Mouse (Mus musculus) right cerebral cortex, adult 18-20 months (tissue): ENCODE data around the gene Tnik.

Source experiments
- DNase-seq: peaks from one replicate; pipeline ENCODE4 v3.0.0; 2022; ENCODE audit warnings: mixed read lengths

Gene Tnik

DNA sequence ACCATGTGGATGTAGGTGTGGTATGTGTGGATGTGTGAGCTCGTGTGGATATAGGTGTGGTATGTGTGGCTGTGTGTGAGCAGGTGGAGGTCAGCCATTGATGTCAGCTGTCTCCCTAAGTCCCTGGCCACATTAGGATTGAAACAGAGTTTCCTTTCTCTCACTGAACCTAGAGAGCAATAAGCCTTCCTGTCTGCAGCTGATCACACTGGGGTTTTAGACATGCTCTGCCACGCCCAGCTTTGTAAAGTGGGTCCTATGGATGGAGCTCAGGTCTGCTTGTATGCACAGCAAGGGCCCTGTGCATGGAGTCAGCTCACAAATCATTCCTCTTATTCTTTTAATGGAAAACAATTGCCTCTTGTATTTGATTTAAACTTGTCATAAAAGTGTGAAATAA is 95.4 kb downstream of the Tnik start:
- DNase-seq: no peak

DNA sequence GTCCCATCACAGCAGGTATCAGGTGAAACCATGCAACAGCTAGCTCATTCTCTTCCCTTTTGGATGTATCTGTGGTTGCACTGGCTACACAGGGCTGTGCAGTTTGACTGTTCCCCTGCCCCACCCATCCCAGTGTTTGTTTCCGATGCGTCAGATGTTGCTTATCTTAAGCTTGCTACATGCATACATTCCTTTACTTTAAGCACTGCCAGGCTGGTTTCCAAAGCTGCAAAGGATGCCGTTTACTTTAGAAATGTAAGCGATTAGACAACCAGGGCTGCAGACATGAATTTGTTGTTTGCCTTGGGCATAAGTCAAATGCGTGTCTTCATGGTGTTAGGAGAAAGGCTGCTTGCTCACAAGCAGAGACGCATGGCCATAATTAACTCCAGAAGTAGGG is 96.1 kb downstream of the Tnik start:
- no peak for DNase-seq

DNA sequence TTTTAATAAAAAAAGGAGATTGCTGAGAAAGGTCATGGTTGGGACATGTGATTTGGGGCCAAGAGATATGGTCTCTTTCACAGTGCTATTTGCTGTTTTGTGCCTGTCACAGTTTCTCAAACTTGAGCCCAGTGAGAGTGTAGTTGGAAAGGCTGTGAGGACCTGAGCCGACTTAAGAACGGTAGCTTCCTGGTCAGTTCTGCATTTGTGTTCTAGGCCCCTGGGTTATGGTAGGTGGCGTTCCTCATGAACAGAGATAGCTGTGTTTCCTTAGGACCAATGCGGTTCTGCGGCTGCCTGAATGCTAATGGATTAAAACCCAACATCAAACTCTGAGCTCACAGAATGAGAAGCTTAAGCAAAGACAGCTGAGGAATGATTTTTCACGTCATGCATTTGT is 98.0 kb downstream of the Tnik start:
- DNase-seq: no peak

DNA sequence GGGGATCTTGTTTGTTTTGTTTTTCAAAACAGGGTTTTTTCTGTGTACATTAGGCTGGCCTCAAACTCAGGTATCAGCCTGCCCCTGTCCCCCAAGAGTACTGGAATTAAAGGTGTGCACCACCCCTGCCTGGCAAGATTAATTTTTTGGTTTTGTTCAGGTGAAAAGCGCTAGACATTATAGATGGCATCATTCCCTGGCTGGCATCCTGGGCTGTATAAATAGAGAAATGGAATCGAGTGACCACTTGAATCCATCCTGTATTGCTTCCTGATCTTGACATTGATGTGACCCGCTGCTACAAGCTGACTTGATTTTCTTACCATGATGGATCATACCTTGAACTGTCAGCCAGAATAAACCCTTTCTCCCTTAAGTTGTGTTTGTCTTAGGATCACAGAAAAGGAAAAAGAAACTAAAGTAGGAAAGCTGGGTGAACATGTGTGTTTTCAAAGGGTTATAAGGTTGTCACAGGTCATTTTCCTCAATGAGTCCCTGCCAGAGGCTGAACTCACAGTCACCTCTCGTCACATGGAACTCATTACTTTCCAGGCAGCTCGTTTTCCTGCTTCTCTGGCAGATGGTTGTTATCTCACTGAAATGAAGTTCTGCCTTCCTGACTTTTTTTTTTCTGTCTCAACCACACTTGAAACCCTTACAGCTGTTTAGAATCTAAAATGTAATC is 100.6 kb downstream of the Tnik start:
- DNase-seq: no peak

DNA sequence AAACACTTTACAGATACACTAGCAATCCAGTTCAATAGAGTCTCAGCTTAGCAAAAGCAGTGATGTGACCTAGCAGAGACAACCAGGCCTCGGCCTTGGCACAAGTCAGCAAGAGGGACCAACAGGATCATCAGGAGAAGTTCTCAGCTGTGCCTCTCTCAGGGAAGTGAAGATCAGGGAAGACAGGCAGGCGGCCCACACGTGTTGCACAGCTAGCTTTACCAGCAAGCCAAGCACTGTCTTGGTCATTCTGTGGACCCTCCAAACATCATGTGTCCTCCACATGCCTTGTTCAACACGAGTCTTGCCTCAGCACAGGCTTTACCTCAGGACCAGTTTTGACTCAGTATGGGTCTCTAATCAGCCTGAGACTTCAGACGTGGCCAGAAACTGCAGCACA is 105.7 kb downstream of the Tnik start:
- no peak for DNase-seq

DNA sequence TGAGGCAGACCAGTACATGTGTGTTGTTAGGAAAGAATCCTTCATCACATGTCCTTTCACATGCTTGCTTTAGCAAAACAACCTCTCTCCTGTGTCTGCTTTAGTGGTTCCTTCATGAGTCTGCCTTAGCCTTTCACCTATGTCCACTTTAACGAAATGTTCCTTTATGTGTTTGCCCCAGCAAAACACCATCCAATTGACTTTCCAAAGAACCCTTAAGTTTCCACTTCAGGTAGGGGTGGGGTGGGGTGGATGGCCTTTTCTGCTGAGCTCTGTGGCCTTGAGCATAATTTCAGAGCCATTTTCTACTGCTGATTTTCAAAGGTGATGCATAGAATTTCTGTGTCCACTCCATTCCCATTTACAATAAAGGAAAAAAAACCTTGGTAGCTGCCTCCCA is 106.3 kb downstream of the Tnik start:
- DNase-seq: no peak

DNA sequence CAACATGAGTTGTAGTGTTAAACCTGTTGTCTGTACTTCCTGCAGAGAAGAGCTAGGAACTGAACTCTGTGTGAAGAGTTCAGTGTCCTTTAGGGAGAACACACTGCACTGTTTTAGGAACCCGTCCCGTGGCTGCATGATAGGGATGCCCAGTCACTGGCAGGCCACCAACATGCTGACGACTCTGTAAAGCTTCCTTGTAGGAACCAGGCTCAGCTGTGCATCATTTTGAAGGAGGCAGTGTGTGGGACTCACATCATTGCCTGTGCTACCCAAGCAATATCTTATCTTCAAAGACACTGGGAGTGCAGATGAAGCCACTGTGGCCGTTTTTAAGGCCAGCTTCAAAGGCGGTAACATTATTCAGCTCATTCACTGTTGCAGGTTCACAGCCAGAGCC is 106.7 kb downstream of the Tnik start:
- peak; percentile 41 for DNase-seq

DNA sequence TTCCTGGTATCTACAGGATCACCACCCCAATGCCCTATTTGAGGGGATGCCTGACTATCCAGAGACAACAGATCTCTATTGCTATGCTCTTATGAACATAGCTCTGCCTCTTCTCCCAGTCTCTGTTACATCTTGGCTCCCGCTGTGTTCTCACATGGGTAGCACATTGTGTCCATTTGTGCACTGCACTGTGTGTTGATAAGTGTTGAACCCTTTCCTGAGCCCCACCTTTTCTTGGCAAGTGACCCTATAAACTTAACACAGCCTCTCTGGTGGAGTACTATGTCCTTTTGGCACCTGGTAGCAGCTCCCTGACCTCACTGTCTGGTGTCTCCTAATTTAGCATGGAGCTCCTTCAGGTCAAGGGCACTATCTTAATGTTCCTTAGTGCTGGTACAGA is 108.6 kb downstream of the Tnik start:
- no peak for DNase-seq

DNA sequence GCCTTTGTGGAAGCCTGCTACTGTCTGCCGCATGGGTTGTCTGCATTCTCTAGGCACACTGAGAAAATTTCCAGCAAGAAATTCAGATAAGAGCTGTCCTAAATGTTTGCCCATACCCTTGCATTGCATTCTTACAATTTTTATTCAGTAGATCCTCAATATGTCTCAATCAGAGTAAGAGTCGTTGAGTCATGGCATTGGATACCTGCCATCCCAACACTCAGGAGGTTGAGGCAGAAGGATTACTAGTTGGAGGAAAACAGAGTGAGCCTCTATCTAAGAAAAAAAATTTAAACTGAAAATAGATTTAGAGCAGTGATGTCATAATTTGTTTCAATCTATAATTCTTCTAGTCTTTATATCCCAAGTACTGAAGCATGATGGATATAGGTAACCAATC is 109.4 kb downstream of the Tnik start:
- no peak for DNase-seq

DNA sequence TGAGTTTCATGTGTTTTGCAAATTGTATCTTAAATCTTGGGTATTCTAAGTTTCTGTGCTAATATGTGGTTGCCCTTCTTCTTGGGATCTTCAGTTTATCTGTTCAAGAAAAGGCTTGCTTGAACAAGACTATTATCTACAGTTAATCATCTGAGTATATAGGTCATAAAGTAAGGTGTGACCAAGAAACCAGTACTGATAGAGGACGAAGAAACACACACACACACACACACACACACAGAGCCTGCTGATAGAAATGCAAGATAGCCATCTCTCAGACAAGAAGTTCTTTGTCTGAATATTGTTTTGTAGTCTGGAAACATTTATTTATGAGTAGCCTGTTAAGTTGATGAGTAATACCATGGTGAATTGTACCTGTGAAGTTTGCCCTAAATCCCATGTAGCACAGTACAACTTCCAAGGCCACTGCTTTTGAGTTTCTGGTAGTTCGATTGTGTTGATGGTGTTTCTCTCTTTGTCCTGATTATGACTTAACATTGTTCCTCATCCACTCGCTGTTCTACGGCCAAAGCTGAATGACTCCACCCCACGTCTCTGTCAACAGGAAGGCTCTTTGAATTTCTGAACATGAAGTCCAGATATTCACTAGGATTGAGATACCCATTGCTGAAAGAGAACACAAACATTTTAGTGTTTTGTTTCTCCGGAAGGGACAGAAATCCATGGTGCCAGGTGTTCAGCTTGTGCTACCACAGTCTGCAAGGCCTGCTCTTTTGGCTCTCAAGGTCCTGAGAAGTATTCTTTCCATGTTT is 111.9 kb downstream of the Tnik start:
- no peak for DNase-seq

DNA sequence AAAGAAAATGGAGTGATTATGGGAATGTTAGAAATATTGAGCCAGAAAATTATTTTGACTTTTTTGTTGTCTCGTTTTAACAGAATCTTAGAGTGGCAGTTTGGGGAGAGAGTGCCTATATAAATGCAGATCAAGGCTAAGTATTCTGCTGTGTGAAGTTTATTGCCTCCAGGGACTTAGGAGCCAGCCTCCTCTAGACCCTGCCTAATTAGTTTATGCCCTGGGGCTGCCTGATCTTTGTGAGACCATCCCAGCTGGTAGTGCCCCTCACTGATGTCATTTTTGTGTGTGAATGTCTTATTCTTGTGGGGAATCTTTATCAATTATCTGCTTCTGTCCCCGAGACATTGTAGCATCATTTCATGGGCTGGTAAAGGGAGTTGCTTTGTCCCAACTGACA is 117.2 kb downstream of the Tnik start:
- DNase-seq: no peak

DNA sequence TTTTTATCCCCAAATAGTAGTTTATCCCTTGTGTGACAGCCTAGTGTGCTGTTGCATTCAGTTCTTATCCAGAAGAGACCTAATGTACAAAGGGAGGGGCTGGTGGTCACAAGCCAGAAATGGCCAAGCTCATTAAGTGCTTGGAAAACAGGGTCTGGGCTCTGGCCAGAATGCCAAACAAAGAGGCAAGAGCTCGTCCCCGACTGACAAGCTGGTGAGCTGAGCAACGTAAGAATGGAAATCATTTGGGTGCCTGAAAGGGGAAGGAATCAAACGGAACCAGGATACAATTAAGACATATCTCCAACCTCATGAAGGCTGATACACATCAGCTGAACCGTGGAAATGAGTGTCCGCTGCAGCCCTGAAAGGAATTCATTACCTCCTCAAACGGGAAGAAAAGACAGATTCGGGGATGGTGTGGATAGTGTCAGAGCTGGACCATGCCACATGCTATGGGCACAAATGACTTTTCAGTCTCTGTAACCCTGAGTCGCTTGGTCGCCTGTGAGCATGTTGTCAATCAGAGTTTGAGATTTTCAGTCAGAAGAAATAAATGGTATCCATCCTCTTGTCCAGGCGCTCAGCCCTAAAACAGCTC is 120.6 kb downstream of the Tnik start:
- no peak for DNase-seq

DNA sequence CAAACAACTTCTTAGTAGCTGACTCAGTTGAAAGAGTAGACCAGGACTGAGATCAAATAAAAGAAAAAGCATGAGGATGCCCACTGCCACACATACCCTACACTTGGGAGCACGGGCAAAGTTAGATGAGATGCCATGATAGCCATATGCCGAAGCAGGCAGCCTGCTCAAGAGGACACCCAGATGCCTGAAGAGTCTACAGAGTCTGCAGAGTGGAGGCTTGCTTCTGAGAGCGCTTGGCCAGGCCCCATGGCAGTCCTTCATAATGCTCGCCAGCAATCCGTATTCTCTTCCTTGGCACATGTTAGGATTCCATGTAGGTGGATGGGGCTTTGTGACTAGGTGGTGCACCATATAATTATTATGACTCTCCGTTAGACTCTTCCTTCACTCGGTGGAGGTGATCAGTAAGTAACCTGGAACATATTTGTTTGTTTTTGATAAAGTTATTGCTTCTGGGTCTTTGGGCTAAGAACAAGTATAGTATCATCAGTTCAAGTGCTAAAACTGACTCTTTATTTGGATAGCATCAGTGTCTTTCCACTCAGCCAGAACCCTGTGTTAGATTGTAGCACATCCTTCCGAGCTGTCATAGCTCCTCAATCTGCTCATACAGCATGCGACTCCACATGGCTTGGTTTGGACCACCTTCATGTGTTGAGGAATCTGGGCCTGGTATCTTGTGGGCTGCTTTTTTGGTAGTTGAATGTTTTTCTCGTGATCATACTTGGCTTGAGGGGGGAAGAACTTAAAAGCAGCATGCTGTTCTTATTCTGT is 122.4 kb downstream of the Tnik start:
- DNase-seq: no peak

DNA sequence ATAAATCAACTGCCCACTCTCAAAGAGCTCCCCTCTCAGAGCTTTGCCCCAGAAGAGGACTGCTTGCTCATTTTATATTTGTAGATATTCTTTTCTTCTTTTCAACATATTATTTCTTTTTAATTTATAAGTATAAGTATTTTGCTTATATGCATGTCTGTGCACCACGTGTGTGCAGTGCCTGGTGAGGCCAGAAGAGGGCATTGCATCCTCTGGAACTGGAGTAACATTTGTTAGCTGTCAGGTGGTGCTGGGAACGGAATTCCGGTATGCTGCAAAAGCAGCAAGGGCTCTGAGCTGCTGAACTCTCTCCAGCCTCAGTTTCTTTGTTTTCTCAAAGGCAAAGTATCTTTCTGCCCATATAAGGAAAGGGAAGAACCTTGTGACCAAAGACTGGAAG is 125.5 kb downstream of the Tnik start:
- DNase-seq: no peak

DNA sequence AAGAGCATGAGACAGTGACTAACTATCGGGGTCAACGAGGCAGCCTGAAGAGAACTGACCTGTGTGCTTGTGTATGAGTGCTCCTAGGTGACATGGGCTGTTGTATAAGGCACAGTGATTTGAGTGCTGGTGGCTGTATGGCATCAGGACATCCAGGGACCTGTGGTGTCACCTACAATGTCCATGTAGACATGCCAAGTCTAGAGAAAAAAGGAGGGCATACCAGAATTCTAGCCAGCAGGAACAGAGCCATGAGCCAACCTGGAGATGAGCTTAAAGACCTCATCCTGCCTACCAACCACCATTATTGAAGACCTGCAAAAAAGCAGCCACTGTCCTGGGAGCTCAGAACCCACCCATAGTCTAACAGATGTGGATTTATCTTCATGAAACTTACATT is 127.2 kb downstream of the Tnik start:
- no peak for DNase-seq

DNA sequence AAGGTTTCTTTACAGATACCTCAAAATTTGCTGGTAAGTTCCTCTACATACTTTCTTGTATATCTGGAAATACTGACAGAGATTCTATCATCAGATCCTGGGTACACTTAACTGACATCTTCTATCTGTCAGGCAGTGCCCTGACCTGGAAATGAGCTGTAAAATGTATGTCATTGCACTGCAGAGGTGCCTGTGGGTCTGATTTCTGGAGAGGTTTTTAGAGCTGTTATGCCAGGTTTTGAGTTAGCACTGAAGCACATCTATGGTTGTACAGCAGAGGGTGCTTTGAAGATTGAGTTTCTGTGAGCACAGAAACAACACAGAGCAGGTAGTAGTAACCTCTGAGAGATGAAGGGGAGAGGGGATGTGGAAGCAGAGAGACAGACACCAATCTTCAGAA is 129.5 kb downstream of the Tnik start:
- DNase-seq: no peak

DNA sequence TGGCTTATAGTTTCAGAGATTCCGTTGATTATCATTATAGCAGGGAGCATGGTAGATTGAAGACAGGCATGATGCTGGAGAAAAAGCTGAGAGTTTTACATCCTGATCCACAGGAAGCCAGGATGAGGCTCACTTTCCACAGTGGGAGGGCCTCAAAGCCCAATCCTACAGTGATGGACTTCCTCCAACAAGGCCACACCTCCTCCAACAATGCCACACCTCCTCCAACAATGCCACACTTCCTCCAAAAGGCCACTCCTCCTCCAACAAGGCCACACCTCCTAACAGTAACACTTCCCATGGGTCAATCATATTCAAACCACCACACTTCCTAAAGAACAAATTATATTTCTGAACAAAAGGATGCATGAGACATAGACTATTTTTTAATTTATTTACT is 135.8 kb downstream of the Tnik start:
- DNase-seq: no peak

DNA sequence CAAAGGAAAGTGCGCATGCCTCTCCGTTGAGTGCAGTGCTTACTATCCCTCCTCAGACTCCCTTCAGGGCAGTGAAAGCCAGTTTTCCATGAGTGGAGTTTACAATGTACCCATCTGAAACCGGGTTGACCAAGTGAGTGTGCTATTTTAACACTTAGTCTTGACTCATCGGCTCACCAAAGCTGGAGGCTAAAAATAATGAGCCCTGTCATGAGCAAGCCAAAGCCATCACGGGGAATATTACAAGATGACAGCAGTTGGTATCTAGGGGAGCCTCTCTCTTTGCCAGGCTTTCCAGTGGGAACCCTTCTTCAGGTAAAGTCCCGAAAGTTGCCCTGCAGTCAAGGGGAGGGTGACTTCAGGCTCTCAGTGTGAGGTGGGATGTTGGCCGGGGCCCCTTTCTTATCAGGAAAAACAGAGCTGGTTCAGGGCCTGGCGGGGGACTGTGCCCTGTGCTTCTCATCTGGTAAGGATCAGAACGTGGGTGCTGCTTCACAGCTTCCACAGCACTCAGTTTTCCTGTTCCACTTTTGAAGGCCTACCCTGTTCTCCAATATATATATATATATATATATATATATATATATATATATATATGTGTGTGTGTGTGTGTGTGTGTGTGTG is 136.7 kb downstream of the Tnik start:
- DNase-seq: peak; percentile 41

DNA sequence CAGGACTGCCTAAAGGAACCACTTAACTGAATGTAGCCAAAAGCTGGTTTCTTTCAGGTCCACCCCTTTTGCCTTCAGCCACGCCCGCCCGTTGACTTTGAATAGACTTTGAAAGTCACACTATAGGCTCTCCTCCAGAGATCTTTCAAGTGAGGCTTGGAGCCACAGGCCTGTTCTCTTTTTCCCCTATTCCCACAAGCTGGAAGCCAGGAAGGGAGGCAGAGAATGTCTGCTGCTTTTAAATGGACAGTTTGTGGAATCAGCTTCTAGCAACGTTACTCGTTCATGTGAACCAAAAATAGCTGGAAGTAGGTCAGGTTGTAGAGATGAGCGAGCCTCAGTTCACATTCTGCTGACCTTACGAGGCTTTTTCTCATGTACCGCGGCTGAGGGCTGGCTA is 138.3 kb downstream of the Tnik start:
- no peak for DNase-seq

DNA sequence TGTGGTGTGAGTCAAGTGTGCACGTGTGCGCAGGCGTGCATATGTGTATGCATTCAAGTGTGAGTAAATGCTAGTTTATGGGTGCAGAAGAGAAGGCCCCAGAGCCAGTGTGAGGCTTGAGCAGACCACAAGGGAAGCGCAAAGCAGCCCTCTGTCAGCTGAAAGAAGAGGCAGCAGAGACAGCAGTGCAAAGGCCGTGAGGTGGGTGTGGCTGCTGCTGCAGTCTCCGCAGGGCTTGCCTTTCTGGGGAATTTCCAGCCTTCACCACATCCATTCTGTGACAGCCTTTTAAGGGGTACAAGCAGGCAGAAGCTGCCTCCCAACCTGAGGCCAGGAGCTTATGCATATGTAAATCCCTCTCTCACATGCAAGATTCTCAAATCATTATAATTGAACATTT is 139.2 kb downstream of the Tnik start:
- peak; percentile 54 for DNase-seq

DNA sequence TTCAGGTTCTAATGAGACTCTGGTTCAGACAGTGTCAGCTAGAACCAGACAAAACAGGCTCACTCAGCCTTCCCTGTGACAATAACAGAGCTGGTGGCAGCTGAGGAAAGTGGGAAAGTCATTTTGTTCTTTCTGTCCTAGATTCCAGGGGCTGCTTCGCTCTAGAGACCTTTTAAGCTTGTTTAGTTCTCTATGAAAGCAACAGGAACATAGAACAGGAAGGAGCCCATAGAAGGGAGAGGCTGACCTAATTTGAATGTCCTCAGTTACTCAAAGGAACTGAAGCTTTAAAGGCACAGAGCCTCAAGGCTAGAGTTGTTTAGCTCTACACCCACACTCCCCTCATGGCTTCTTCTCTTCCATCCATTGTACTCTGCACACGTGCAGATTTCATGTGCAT is 142.4 kb downstream of the Tnik start:
- DNase-seq: peak; percentile 39

DNA sequence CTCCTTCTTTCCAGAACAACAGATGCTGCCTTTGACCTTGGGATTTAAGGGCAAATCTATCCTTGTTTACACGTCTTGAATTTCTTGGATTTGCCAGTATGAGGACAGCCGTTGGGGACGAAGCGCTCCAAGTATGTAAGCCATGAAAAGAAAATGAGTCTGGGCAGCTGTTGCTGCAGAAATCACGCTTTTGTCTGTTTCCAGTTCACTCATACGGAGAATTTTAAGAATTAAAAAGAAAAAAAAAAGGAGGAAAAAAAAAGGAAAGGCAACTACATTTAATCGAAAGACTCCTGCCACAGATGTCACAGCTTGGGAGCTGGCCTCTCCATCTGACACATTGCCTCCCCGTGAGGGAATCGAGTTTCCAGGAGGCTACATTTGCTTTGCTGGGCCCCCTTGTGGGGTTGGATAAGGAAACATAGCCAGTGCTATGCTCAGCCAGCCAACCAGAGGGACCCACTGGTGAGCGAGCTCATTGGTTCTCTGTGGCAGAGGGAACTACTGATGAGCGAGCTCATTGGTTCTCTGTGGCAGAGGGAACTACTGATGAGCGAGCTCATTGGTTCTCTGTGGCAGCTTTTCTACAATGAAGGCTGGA is 145.9 kb downstream of the Tnik start:
- DNase-seq: peak; percentile 76

DNA sequence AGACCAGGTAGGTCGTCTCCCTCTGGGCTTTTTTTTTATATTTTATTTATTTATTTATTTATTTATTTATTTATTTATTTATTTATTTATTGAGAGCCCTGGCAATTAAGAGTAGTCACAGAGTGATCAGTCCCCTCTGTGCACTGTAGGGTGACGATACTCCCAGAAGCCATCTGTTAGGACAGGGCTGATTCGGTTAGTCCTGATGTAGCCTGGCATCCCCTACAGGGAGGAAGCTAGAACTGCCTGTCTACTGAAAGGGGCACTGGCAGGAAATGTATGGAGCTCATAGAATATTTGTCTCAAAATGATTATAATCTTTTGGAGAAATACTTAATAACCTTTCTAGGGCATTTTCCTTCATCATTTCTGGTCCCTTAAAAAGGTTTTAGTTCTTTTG is 147.3 kb downstream of the Tnik start:
- DNase-seq: no peak
